Mouse (Mus musculus) myocyte (in vitro differentiated cells): ENCODE data around the gene Ctcf.

Experiments used
- CEBPB ChIP-seq: IDR thresholded peaks from 2 replicates; pipeline ENCODE4 v1.6.1; 2011; ENCODE audit warnings: mild to moderate bottlenecking, moderate library complexity; ENCODE audit not compliant: poor library complexity, insufficient read depth, severe bottlenecking
- E2F4 ChIP-seq: IDR thresholded peaks from one replicate; pipeline ENCODE4 v1.6.1; 2011; ENCODE audit warnings: mild to moderate bottlenecking, control low read depth, moderate library complexity; ENCODE audit not compliant: insufficient read depth
- MAX ChIP-seq: IDR thresholded peaks from one replicate; pipeline ENCODE4 v1.6.1; 2011; ENCODE audit warnings: low read depth, mild to moderate bottlenecking, control low read depth
- MYOD1 ChIP-seq, 3 experiments: IDR thresholded peaks; one replicate each; pipeline ENCODE4 v1.6.1; 2011; ENCODE audit warnings: control low read depth in 2 of 3, low read depth in 2 of 3, mild to moderate bottlenecking in 2 of 3, moderate library complexity in 1 of 3; ENCODE audit not compliant: insufficient read length in 2 of 3, control insufficient read depth in 1 of 3
- MYOG ChIP-seq, 3 experiments: IDR thresholded peaks; one replicate each; pipeline ENCODE4 v1.6.1; 2011; ENCODE audit warnings: control low read depth in 2 of 3, low read depth in 2 of 3, mild to moderate bottlenecking in 2 of 3; ENCODE audit not compliant: insufficient read length in 2 of 3, control insufficient read depth in 1 of 3, insufficient read depth in 1 of 3
- POLR2A ChIP-seq: IDR thresholded peaks from one replicate; pipeline ENCODE4 v1.6.1; 2011; ENCODE audit warnings: low read depth, mild to moderate bottlenecking, control low read depth, moderate library complexity; ENCODE audit not compliant: insufficient read length
- POLR2AphosphoS2 ChIP-seq: IDR thresholded peaks from one replicate; pipeline ENCODE4 v1.6.1; 2011; ENCODE audit warnings: low read depth, control low read depth; ENCODE audit not compliant: insufficient read length
- SRF ChIP-seq: IDR thresholded peaks from one replicate; pipeline ENCODE4 v1.6.1; 2011; ENCODE audit warnings: low read depth; ENCODE audit not compliant: control insufficient read depth, insufficient read length
- TCF12 ChIP-seq: IDR thresholded peaks from one replicate; pipeline ENCODE4 v1.6.1; 2011; ENCODE audit warnings: mild to moderate bottlenecking, control low read depth; ENCODE audit not compliant: poor library complexity, insufficient read depth, severe bottlenecking
- USF1 ChIP-seq: IDR thresholded peaks from one replicate; pipeline ENCODE4 v1.6.1; 2011; ENCODE audit warnings: low read depth, mild to moderate bottlenecking, control low read depth, moderate library complexity

GRCm38 (mm10) chr8:105648929-105649328 lies 12.6 kb downstream of the Ctcf start:
- TF ChIP-seq POLR2AphosphoS2 (no peak), POLR2A (no peak), TCF12 (no peak), MYOG (IDR thresholded peaks at IDR 0.05; ENCODE audit: control insufficient read depth in 1 of 3, insufficient read depth in 1 of 3, insufficient read length in 2 of 3, low read depth in 2 of 3) (no peak), MYOD1 (IDR thresholded peaks at IDR 0.05; ENCODE audit: control insufficient read depth in 1 of 3, insufficient read length in 2 of 3, low read depth in 2 of 3) (no peak), E2F4 (no peak), USF1 (no peak), SRF (no peak), MAX (no peak), CEBPB (no peak)
